Mouse (Mus musculus) MEL (cell line): ENCODE results near the gene Serhl. TPM values are rescaled to one million over a fixed set of nuclear protein-coding genes. Genes with fewer than 3 reads are reported as not detected.

Experiments
- DNase-seq: peaks from one replicate; pipeline ENCODE4 v3.0.0; 2011; ENCODE audit warnings: low read depth, low spot score
- H3K27ac ChIP-seq: 2 replicates; pipeline ENCODE4 v1.5.1; 2012; ENCODE audit warnings: low read depth, mild to moderate bottlenecking, control low read depth, low read length, moderate library complexity; ENCODE audit not compliant: control insufficient read depth
- H3K27me3 ChIP-seq, 2 experiments: fragments of 150-350 bp in 1 of 2; sonication (generic) in 1 of 2; 2 replicates each; pipeline ENCODE4 v1.6.1; 2012; ENCODE audit warnings: low read length in 2 of 2, mild to moderate bottlenecking in 2 of 2, improper control_type of control experiment in 1 of 2, moderate library complexity in 1 of 2; ENCODE audit not compliant: insufficient read depth in 2 of 2, control insufficient read depth in 1 of 2
- H3K36me3 ChIP-seq, 2 experiments: 2 replicates each; pipeline ENCODE4 v1.6.1; 2012 to 2014; ENCODE audit warnings: low read length in 2 of 2, improper control_type of control experiment in 1 of 2, inconsistent platforms in 1 of 2, mild to moderate bottlenecking in 1 of 2; ENCODE audit not compliant: insufficient read depth in 2 of 2, control insufficient read depth in 1 of 2
- H3K4me1 ChIP-seq, 2 experiments: fragments of 150-350 bp in 1 of 2; sonication (generic) in 1 of 2; 2 replicates each; pipeline ENCODE4 v1.6.1; 2012; ENCODE audit warnings: low read length in 2 of 2, improper control_type of control experiment in 1 of 2, mild to moderate bottlenecking in 1 of 2; ENCODE audit not compliant: insufficient read depth in 2 of 2, control insufficient read depth in 1 of 2
- H3K4me3 ChIP-seq, 2 experiments: fragments of 150-350 bp in 1 of 2; sonication (generic) in 1 of 2; 2 replicates each; pipeline ENCODE4 v1.5.1; 2012; ENCODE audit warnings: low read depth in 2 of 2, low read length in 2 of 2, mild to moderate bottlenecking in 2 of 2, moderate library complexity in 2 of 2, control low read depth in 1 of 2, improper control_type of control experiment in 1 of 2; ENCODE audit not compliant: control insufficient read depth in 1 of 2, insufficient read depth in 1 of 2
- H3K79me2 ChIP-seq: 2 replicates; pipeline ENCODE4 v1.6.1; 2012; ENCODE audit warnings: mild to moderate bottlenecking, low read length, moderate library complexity; ENCODE audit not compliant: control insufficient read depth, poor library complexity, insufficient read depth
- H3K9ac ChIP-seq: 2 replicates; pipeline ENCODE4 v1.6.1; 2012; ENCODE audit warnings: low read depth, mild to moderate bottlenecking, control low read depth, low read length, moderate library complexity; ENCODE audit not compliant: control insufficient read depth, poor library complexity, severe bottlenecking
- H3K9me3 ChIP-seq: fragments of 150-350 bp; sonication (generic); replicated peaks from 2 replicates; pipeline ENCODE4 v1.6.1; 2012; ENCODE audit warnings: mild to moderate bottlenecking, low read length, improper control_type of control experiment, moderate library complexity; ENCODE audit not compliant: insufficient read depth
- BHLHE40 ChIP-seq: IDR thresholded peaks from 2 replicates; pipeline ENCODE4 v1.6.1; 2012; ENCODE audit warnings: low read depth, mild to moderate bottlenecking, inconsistent platforms, low read length, improper control_type of control experiment, borderline replicate concordance
- CHD1 ChIP-seq: IDR thresholded peaks from 2 replicates; pipeline ENCODE4 v1.6.1; 2012; ENCODE audit warnings: low read depth, mild to moderate bottlenecking, inconsistent platforms, low read length, improper control_type of control experiment
- CHD2 ChIP-seq: IDR thresholded peaks from 2 replicates; pipeline ENCODE4 v1.6.1; 2011; ENCODE audit warnings: low read length, improper control_type of control experiment
- CTCF ChIP-seq, 3 experiments: IDR thresholded peaks in 2 of 3; conservative IDR thresholded peaks in 1 of 3; 2 replicates each; pipeline ENCODE4 v1.5.1; 2011 to 2012; ENCODE audit warnings: low read length in 3 of 3, low read depth in 2 of 3, mild to moderate bottlenecking in 2 of 3, improper control_type of control experiment in 1 of 3, inconsistent platforms in 1 of 3, mixed read lengths in 1 of 3, moderate library complexity in 1 of 3; ENCODE audit not compliant: control insufficient read depth in 1 of 3, insufficient read depth in 1 of 3, poor library complexity in 1 of 3, severe bottlenecking in 1 of 3
- E2F4 ChIP-seq: IDR thresholded peaks from 2 replicates; pipeline ENCODE4 v1.6.1; 2011; ENCODE audit warnings: low read depth, low read length, improper control_type of control experiment, borderline replicate concordance
- EP300 ChIP-seq, 2 experiments: IDR thresholded peaks; 2 replicates each; pipeline ENCODE4 v1.6.1; 2011; ENCODE audit warnings: improper control_type of control experiment in 2 of 2, low read length in 2 of 2, low read depth in 1 of 2, mild to moderate bottlenecking in 1 of 2
- GABPA ChIP-seq: IDR thresholded peaks from 2 replicates; pipeline ENCODE4 v1.6.1; 2012; ENCODE audit warnings: low read depth, mild to moderate bottlenecking, inconsistent platforms, low read length, improper control_type of control experiment, moderate library complexity
- KAT2A ChIP-seq: conservative IDR thresholded peaks from 2 replicates; pipeline ENCODE4 v1.6.1; 2012; ENCODE audit warnings: low read depth, low read length, improper control_type of control experiment, inconsistent platforms
- MAX ChIP-seq: IDR thresholded peaks from 2 replicates; pipeline ENCODE4 v1.6.1; 2011; ENCODE audit warnings: low read length, improper control_type of control experiment
- MAZ ChIP-seq: IDR thresholded peaks from 2 replicates; pipeline ENCODE4 v1.6.1; 2012; ENCODE audit warnings: low read depth, mild to moderate bottlenecking, inconsistent platforms, low read length, improper control_type of control experiment
- MYB ChIP-seq: IDR thresholded peaks from 2 replicates; pipeline ENCODE4 v1.6.1; 2011; ENCODE audit warnings: mild to moderate bottlenecking, low read depth, low read length, improper control_type of control experiment
- MYC ChIP-seq: IDR thresholded peaks from 2 replicates; pipeline ENCODE4 v1.6.1; 2011; ENCODE audit warnings: low read depth, mild to moderate bottlenecking, low read length, improper control_type of control experiment, moderate library complexity
- NRF1 ChIP-seq: IDR thresholded peaks from 2 replicates; pipeline ENCODE4 v1.6.1; 2014; ENCODE audit warnings: low read depth, mild to moderate bottlenecking, inconsistent platforms, low read length, improper control_type of control experiment, moderate library complexity; ENCODE audit not compliant: poor library complexity, insufficient read depth, severe bottlenecking
- POLR2AphosphoS2 ChIP-seq: IDR thresholded peaks from 2 replicates; pipeline ENCODE4 v1.6.1; 2011; ENCODE audit warnings: low read length, improper control_type of control experiment
- RAD21 ChIP-seq: IDR thresholded peaks from 2 replicates; pipeline ENCODE4 v1.6.1; 2011; ENCODE audit warnings: mild to moderate bottlenecking, low read depth, low read length, improper control_type of control experiment
- SIN3A ChIP-seq: IDR thresholded peaks from 2 replicates; pipeline ENCODE4 v1.6.1; 2012; ENCODE audit warnings: low read length, improper control_type of control experiment, inconsistent platforms
- TBP ChIP-seq: IDR thresholded peaks from 2 replicates; pipeline ENCODE4 v1.8.0; 2011; ENCODE audit warnings: low read depth, low read length, improper control_type of control experiment
- TCF12 ChIP-seq: IDR thresholded peaks from 2 replicates; pipeline ENCODE4 v1.6.1; 2014; ENCODE audit warnings: low read depth, mild to moderate bottlenecking, inconsistent platforms, low read length, improper control_type of control experiment, moderate library complexity
- UBTF ChIP-seq: IDR thresholded peaks from 2 replicates; pipeline ENCODE4 v1.6.1; 2012; ENCODE audit warnings: low read depth, mild to moderate bottlenecking, inconsistent platforms, low read length, improper control_type of control experiment, moderate library complexity, borderline replicate concordance; ENCODE audit not compliant: insufficient read depth
- USF2 ChIP-seq, 2 experiments: IDR thresholded peaks; 2 replicates each; pipeline ENCODE4 v1.6.1; 2011 to 2012; ENCODE audit warnings: improper control_type of control experiment in 2 of 2, low read length in 2 of 2, borderline replicate concordance in 1 of 2, inconsistent platforms in 1 of 2, low read depth in 1 of 2, mild to moderate bottlenecking in 1 of 2; ENCODE audit not compliant: insufficient read depth in 1 of 2
- ZC3H11A ChIP-seq: IDR thresholded peaks from 2 replicates; pipeline ENCODE4 v1.6.1; 2012; ENCODE audit warnings: low read depth, mild to moderate bottlenecking, inconsistent platforms, low read length, improper control_type of control experiment
- ZKSCAN1 ChIP-seq: IDR thresholded peaks from 2 replicates; pipeline ENCODE4 v1.6.1; 2012; ENCODE audit warnings: low read depth, mild to moderate bottlenecking, inconsistent platforms, low read length, improper control_type of control experiment, moderate library complexity
- ZNF384 ChIP-seq: IDR thresholded peaks from 2 replicates; pipeline ENCODE4 v1.6.1; 2012; ENCODE audit warnings: low read depth, mild to moderate bottlenecking, inconsistent platforms, low read length, improper control_type of control experiment
- polyA plus RNA-seq, 2 experiments: library from polyadenylated mRNA; stranded (reverse) in 1 of 2; unstranded in 1 of 2; fragments of >175 nt in 1 of 2; fragments of >200 nt in 1 of 2; gene quantifications; 2 replicates each; pipeline versions ENCODE4 v1.2.1 to v1.2.4; 2012; ENCODE audit warnings: low replicate concordance in 2 of 2, low read depth in 1 of 2; ENCODE audit not compliant: insufficient read length in 2 of 2, insufficient read depth in 1 of 2, missing spikeins in 1 of 2
- total RNA-seq: library from RNA; depleted of rRNA; stranded (reverse); fragments of 300-350 nt; gene quantifications from 2 replicates; pipeline ENCODE4 v1.2.3, GENCODE M21; 2012

Gene Serhl
- total and polyA plus RNA-seq, 3 experiments, result 19.6 to 57.3 TPM; not detected in 1

- Histone ChIP-seq H3K27ac (no peak overlapping the region), H3K79me2 (no peaks in the 10 kb centered on the region), H3K9me3 (no peaks in the 10 kb centered on the region), H3K9ac (no peak overlapping the region), H3K36me3 (no peaks in the 10 kb centered on the region), H3K4me3 (no peak overlapping the region), H3K4me1 (no peaks in the 10 kb centered on the region), H3K27me3 (no peaks in the 10 kb centered on the region)
- DNase-seq, result no peak
- TF ChIP-seq TCF12 (no peak), MAZ (no peak), MYC (no peak), CHD2 (no peak), SIN3A (no peak), USF2 (IDR thresholded peaks at IDR 0.05; ENCODE audit: borderline replicate concordance in 1 of 2, insufficient read depth in 1 of 2, low read depth in 1 of 2, low read length in 2 of 2) (no peak), GABPA (no peak), ZNF384 (no peak), MAX (no peak), RAD21 (no peak), CHD1 (no peak), POLR2AphosphoS2 (no peak), TBP (no peak), BHLHE40 (no peak), KAT2A (no peak)
These were observed 69.4 kb downstream of the Serhl start for GRCm38 (mm10) chr15:83158587-83159160.

GRCm38 (mm10) chr15:83159823-83160222, 70.5 kb downstream of the Serhl start:
- DNase-seq, result no peak
- H3K27ac ChIP-seq, result no peak overlapping the region
- TF ChIP-seq MYB (no peak), MAX (no peak), E2F4 (no peak), MAZ (no peak), UBTF (no peak), NRF1 (no peak), ZC3H11A (no peak), EP300 (IDR thresholded peaks at IDR 0.05; ENCODE audit: low read depth in 1 of 2, low read length in 2 of 2) (no peak), CTCF (IDR thresholded peaks at IDR 0.05 in 2 of 3, conservative IDR thresholded peaks at IDR 0.05 in 1 of 3; ENCODE audit: control insufficient read depth in 1 of 3, insufficient read depth in 1 of 3, low read depth in 2 of 3, low read length in 3 of 3, poor library complexity in 1 of 3, severe bottlenecking in 1 of 3) (no peak), ZKSCAN1 (no peak)
- no peaks in the 10 kb centered on the region for H3K36me3 ChIP-seq
- no peaks in the 10 kb centered on the region for H3K79me2 ChIP-seq
- no peaks in the 10 kb centered on the region for H3K27me3 ChIP-seq
- peaks cover 0 to under 1% of the 10 kb centered on the region in 2 experiments; a peak in 1 of 4 replicates for H3K4me1 ChIP-seq
- no peak overlapping the region for H3K9ac ChIP-seq
- no peak overlapping the region for H3K4me3 ChIP-seq
- no peaks in the 10 kb centered on the region for H3K9me3 ChIP-seq
